Mouse (Mus musculus) left cerebral cortex, postnatal 36 days (tissue): ENCODE measurements at regions not wholly inside any gene's neighbourhood (a gene's known extent, or its start where the extent isn't known, plus 50 kb on each side); places are given as distances from the start of the nearest gene placed in this dataset.
A peak's percentile ranks its signal among the peaks of the same experiment; 100 is the strongest.

ENCODE experiments used
- DNase-seq, 2 experiments: peaks; one replicate each; pipeline ENCODE4 v3.0.0; 2021 to 2022; ENCODE audit warnings: low spot score in 2 of 2, mixed read lengths in 1 of 2
- intact Hi-C: fragments of 180-260 bp; cut with DNase I; formaldehyde crosslinking; loops from one replicate; pipeline ENCODE4 v1.15.1; 2025

GRCm38 (mm10) chr6:91573487-91573886 is 57.8 kb downstream of the Lsm3 start:
- DNase-seq: no peak
- intact Hi-C loops: no loop called here

GRCm38 (mm10) chr6:91574414-91574813 is 58.7 kb downstream of the Lsm3 start:
- intact Hi-C loops: no loop called here
- DNase-seq: no peak

GRCm38 (mm10) chr6:91575662-91576364 is 60.1 kb downstream of the Lsm3 start:
- peak; percentile 56 to 72 for DNase-seq
- intact Hi-C loops: loop anchor here (2.0 kb wide), 2 partner anchors 109 to 165 kb away; partner anchors contain the start of gene Slc6a6

GRCm38 (mm10) chr6:91576906-91577305 is 61.2 kb downstream of the Lsm3 start:
- DNase-seq: peak; percentile 43 to 52
- intact Hi-C loops: loop anchor here (2.0 kb wide), 2 partner anchors 108 to 164 kb away; partner anchors contain the start of gene Slc6a6

GRCm38 (mm10) chr6:91579666-91580065 is 63.9 kb downstream of the Lsm3 start:
- intact Hi-C loops: no loop called here
- no peak for DNase-seq

- intact Hi-C loops: no loop called here
- DNase-seq: no peak
These were observed 64.9 kb downstream of the Lsm3 start for GRCm38 (mm10) chr6:91580607-91581006.

GRCm38 (mm10) chr6:91582338-91582737 is 66.6 kb downstream of the Lsm3 start:
- intact Hi-C loops: no loop called here

GRCm38 (mm10) chr6:91583346-91583745 is 67.6 kb downstream of the Lsm3 start:
- intact Hi-C loops: no loop called here
- no peak for DNase-seq

More at GRCm38 (mm10) chr6:91582338-91582737, 66.6 kb downstream of the Lsm3 start:
- no peak for DNase-seq

GRCm38 (mm10) chr6:91585543-91585942 is 69.8 kb downstream of the Lsm3 start:
- no peak for DNase-seq
- intact Hi-C loops: no loop called here

GRCm38 (mm10) chr6:91589181-91589580 is 73.5 kb downstream of the Lsm3 start:
- intact Hi-C loops: no loop called here
- DNase-seq: no peak

- no peak for DNase-seq
- intact Hi-C loops: no loop called here
These were observed 74.7 kb downstream of the Lsm3 start for GRCm38 (mm10) chr6:91590395-91590794.

GRCm38 (mm10) chr6:91590806-91591571 is 75.3 kb downstream of the Lsm3 start:
- no peak for DNase-seq

GRCm38 (mm10) chr6:91592651-91593050 is 76.9 kb downstream of the Lsm3 start:
- intact Hi-C loops: no loop called here
- no peak for DNase-seq

More at GRCm38 (mm10) chr6:91590806-91591571, 75.3 kb downstream of the Lsm3 start:
- intact Hi-C loops: no loop called here

GRCm38 (mm10) chr6:91598942-91599341 is 83.2 kb downstream of the Lsm3 start:
- intact Hi-C loops: no loop called here
- peak; percentile 55 to 66 for DNase-seq

- intact Hi-C loops: no loop called here
- no peak for DNase-seq
These were observed 83.7 kb upstream of the Slc6a6 start for GRCm38 (mm10) chr6:91600116-91600515.

- intact Hi-C loops: no loop called here
- no peak for DNase-seq
These were observed 77.1 kb upstream of the Slc6a6 start for GRCm38 (mm10) chr6:91606634-91607215.

- intact Hi-C loops: no loop called here
- DNase-seq: no peak
These were observed 76.1 kb upstream of the Slc6a6 start for GRCm38 (mm10) chr6:91607613-91608272.

- DNase-seq: no peak
- intact Hi-C loops: no loop called here
These were observed 74.2 kb upstream of the Slc6a6 start for GRCm38 (mm10) chr6:91609671-91610070.

GRCm38 (mm10) chr6:91615022-91615421 is 68.8 kb upstream of the Slc6a6 start:
- intact Hi-C loops: no loop called here
- no peak for DNase-seq

GRCm38 (mm10) chr6:91616541-91616940 is 67.3 kb upstream of the Slc6a6 start:
- DNase-seq: peak in 1 of 2 experiments; percentile 22

More at GRCm38 (mm10) chr6:91616541-91616940, 67.3 kb upstream of the Slc6a6 start:
- intact Hi-C loops: no loop called here
